Mouse (Mus musculus) kidney, adult 9 months (tissue): ENCODE data around the gene Amer3.
"Not testable (repeated sequence)": the region's sequence is repeated elsewhere in the genome, so short reads cannot be mapped to it uniquely, and the experiment has no call there.

ENCODE experiments used
- DNase-seq: peaks from one replicate; pipeline ENCODE4 v3.0.0; 2022

Gene Amer3

GRCm38 (mm10) chr1:34578851-34579781, at the start of gene Amer3:
Gene Amer3 (plus strand): TSS chr1:34579657.
- DNase-seq, result peak; percentile 38

GRCm38 (mm10) chr1:34534574-34534973, 44.9 kb upstream of the Amer3 start:
- not testable (repeated sequence) for DNase-seq

DNA sequence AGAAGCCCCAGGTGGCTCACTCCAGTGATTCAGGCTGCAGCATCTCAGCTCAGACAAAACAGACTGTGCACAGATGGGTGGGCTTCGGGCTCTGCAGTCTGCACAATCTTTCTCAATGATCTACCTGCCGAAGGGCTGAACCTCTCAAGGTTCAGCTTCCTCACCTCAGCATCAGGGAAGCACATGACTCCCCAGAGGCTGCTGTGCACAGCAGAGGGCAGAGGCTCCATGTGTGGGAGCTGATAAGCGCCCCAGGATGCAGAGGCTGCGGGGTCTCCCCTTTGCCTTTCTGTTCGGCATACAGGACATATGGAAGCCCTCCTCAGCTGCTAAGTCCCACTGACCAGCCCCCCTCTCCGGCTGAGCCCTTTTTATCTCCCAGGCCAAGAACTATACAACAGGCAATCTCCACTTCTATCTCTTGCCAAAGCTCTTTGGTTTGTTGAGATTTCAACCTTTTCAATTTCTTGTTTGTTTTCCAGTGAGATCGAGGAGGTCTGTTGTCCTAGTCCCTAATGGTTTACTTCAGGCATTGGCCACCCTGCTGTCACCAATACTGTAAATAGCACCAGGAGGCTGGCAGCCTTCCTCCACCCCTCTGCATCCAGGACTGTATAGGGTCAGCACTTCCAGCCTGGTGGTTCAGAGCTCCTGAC, 44.3 kb upstream of the Amer3 start, which contains the start of gene Cfc1:
Gene Cfc1 (plus strand): TSS at position 606 of the 656 bp plus-strand sequence.
- not testable (repeated sequence) for DNase-seq

DNA sequence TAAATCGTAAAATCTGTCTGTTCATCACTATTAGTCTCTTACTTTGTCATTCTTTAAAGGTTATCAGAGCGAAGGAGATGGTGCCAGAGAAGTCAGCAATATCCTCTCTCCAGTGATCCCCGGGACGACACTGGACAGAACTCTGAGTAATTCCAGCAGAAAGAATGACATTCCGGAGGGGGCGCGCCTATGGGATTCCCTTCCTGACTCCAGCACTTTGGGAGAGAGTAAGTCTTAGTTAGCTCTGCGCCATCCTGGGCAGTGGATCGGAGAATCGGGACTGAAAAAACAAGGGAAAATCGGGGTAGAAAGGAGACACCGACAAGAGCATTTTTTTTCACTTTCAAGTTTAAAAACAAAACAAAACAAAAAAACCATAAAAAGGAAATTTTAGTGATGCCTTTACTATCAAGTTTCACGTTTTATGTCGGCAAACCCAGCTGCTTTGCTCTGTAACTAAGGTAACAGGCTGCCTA, 43.1 kb upstream of the Amer3 start:
- no peak for DNase-seq

GRCm38 (mm10) chr1:34536767-34537485, 42.5 kb upstream of the Amer3 start:
- peak; percentile 13 for DNase-seq

DNA sequence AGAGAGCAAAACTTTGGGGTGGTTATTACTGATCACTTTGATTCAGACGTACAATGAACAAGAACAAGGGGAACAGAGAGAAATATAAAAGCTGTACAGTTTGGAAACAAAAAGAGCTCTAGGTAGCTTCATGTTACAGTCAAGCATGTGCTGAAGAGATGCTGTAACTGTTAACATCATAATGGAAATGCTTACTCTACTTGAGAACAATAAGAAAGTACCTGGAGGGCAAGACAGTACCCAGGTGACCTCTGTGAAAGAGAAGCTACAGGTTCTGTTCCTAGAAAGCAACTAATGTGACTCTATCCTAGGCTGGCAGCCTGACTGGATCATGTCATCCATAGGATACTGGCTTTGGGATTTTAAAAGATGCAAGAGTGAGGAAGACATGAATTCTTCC, 32.4 kb upstream of the Amer3 start:
- DNase-seq, result no peak

DNA sequence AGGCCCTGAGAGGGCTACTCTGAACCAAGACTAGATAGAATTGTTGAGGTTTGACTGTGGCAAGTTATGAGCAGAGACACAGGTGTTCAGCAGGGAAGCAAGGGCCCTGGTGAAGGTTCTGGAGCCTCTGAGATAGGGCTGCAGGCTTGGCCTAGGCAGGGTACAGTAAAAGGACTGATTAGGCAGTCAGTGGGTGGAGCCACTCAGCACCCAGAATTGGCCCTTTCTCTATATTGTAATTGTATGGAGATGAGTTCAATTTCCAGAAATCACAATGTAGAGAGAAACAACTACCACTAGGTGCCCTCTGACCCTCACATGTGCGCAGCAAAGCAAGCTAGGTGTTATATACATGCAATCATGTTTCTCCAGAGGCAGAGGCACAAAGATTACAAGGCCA, 25.8 kb upstream of the Amer3 start:
- no peak for DNase-seq

DNA sequence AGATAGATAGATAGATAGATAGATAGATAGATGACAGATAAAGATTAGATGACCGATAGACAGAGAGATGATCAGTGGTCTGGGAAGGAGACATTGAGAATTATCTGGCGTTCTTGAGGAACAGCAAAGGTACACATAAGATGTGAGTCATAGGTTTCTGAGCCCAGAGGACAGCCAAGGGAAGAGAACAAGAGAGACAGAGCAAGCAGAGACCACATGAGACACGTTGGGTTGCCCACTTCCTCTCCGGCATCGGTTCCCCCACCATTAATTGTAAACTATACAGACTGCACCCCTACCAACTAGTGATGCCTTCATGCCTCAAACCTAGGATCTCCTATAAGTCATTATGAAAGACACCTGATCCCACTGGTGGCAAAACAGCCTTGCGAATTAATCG, 25.2 kb upstream of the Amer3 start:
- DNase-seq, result no peak

DNA sequence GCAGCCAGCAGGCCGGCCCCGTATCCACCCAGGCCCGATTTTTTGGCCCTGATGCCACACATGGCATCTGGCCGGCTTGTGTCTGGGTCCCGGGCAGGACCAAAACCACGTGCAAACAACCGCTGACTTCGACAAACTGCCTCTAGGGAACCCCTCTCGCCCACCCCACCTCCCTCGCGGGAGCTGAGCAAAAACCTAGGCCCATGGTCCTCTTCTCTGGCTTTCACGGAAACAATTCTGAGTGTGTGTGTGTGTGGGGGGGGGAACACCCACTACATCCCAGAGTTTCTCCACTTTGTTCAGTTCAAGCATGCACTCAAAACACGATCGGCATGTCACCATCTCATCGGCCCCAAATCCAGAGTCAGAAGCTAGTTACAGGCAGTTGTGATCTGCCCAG, 18.6 kb upstream of the Amer3 start, which contains the start of gene Prss40:
Gene Prss40 (minus strand): TSS at position 101 of the 400 bp plus-strand sequence.
- no peak for DNase-seq

- no peak for DNase-seq
Measured at GRCm38 (mm10) chr1:34564383-34565045, 14.9 kb upstream of the Amer3 start.

GRCm38 (mm10) chr1:34568120-34568519, 11.3 kb upstream of the Amer3 start:
- DNase-seq, result no peak

DNA sequence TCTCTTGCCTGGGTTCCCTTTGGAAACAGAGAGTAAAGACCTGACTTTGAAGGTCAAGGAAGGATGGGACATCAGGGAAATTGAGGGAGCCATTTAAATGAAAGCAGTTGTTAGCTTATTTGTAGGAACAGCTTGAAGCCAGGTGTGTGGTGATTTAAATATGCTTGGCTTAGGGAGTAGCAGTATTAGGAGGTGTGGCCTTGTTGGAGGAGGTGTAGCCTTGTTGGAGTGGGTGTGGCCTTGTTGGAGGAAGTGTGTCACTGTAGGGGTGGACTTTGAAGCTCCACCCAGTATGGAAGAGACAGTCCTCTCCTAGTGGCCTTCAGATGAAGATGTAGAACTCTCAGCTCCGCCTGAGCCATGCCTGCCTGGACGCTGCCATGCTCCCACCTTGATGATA, 9.6 kb upstream of the Amer3 start:
- DNase-seq, result no peak

GRCm38 (mm10) chr1:34571431-34571830, 8.0 kb upstream of the Amer3 start:
- DNase-seq, result no peak

DNA sequence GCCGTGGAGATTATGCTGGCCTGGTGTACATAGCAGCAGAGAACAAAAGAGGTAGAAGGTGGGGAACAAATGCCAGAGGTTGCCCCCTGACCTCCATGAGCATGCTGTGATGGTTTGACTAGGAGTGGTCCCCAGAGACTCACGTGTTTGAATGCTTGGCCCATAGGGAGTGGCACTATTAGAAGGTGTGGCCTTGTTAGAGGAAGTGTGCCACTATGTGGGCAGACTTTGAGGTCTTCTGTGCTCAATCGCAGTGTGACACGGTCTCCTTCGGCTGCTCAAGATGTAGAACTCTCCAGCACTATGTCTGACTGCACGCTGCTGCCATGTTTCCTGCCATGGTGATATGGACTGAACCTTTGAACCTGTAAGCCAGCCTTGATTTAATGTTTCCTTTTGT, 6.2 kb upstream of the Amer3 start:
- DNase-seq, result no peak

GRCm38 (mm10) chr1:34579782-34580356, 412 bp downstream of the Amer3 start:
- no peak for DNase-seq

DNA sequence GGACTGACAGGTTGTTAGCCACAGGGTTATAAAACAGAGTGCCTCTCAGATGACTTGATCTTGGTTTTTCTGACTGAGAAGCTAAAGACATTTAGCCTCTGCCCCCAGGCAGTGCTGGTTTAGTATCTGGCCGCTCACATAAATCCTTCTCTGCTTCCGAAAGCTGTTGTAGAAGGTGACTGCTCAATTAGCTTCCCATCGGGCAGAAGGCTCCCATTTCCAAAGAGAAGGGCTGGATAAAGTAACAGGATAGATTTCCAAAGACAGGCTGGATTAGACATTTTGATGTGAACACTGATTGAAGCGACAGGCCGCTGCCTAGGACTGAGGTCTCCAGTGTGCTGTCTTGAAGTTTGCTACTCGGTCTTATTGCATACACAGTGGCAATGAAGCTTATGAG, 2.8 kb downstream of the Amer3 start:
- DNase-seq, result no peak

DNA sequence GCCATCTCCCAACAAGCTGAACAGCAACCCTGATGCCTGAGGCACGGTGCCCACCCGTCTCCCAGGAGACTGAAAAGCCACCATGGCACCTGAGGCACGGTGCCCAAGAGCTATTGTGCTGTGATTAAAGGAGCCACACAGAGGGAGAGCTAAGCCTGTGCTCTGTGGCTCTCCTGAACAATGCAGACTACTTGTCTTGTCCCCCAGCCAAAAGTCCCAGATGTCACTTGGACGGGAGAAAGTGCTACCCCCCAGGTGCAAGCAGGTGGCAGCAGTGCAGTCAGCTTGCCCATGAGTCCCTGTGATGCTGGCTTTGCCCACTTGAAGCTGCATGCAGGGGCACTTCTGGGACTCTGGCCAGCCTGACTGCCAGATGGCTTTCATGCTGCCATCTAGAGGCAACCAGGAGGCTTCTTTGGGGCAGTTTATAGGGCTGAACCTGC, 4.4 kb downstream of the Amer3 start:
- no peak for DNase-seq

DNA sequence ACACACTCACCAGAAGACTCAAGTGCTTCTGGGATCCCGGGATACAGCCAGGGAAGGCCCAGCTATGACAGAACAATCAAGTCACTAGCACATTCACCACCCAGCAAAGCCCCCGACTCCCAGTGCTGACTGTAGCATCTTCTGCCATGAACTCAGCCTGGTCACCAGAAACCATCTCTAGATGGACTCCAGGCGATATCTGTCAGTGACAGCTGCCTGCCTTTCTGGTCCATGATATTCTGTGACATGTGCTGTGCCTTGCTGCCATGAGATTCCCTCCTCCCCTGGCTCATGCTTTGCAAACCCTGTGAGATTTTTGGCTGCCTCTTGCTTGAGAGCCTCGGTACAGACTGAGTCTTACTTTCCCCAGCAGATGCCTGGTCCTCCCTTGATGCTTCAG, 5.3 kb downstream of the Amer3 start:
- DNase-seq, result no peak

DNA sequence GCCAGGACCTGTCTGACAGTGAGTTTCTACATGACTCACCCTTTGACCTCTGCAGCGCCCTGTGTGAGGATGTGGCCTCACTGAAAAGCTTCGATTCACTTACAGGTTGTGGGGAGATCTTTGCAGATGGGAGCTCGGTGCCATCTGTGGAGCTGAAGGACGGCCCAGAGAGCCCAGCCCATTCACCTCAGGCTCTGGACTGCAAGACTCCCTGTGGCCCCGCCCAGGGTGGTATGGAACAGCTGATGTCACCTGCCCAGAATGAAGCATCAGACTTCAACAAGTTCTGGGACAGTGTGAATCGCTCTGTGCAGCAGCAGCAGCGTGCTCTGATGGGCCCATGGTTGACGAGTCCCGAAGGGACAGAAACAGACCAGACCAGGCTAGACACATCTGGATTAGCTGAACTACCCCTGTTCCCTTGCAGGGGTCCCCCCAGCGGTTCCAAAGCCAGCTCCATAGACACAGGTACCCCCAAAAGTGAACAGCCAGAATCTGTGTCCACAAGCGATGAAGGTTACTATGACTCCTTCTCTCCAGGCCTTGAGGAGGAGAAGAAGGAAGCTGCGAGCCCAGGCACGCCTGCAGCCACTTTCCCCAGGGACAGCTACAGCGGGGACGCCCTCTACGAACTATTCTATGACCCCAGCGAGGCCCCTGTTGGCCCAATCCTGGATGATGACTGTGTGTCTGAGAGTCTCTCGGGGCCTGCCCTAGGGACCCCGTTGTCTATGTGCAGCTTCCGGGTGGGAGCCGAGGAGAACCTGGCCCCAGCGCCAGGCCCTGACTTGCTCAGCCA, 8.0 kb downstream of the Amer3 start:
- no peak for DNase-seq

DNA sequence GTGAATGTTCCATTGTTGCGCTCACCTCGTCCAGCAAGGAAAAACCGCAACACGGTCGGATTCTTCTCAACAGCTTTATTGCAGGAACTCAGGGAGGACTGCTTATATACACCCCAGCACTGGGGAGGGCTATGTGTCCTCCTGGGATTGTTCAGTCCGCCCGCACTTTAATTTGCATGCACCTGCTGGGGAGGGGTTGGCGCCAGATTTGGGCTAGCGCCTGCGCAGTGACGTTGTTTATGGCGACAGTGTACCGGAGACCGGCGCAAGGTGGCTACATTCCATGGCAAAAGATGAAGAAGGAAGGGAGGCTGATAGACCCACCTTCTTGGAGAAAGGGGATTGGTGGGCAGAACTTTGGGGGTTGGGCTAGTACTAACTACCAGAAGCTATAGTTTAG, 20.5 kb downstream of the Amer3 start:
- no peak for DNase-seq

GRCm38 (mm10) chr1:34601323-34602047, 22.0 kb downstream of the Amer3 start:
- no peak for DNase-seq
